Mouse (Mus musculus) myocyte (in vitro differentiated cells): ENCODE results near the gene Map4.

Experiments
- CEBPB ChIP-seq: IDR thresholded peaks from 2 replicates; pipeline ENCODE4 v1.6.1; 2011; ENCODE audit warnings: mild to moderate bottlenecking, moderate library complexity; ENCODE audit not compliant: poor library complexity, insufficient read depth, severe bottlenecking
- MAX ChIP-seq: IDR thresholded peaks from one replicate; pipeline ENCODE4 v1.6.1; 2011; ENCODE audit warnings: low read depth, mild to moderate bottlenecking, control low read depth
- MYOD1 ChIP-seq, 3 experiments: IDR thresholded peaks; one replicate each; pipeline ENCODE4 v1.6.1; 2011; ENCODE audit warnings: control low read depth in 2 of 3, low read depth in 2 of 3, mild to moderate bottlenecking in 2 of 3, moderate library complexity in 1 of 3; ENCODE audit not compliant: insufficient read length in 2 of 3, control insufficient read depth in 1 of 3
- MYOG ChIP-seq, 3 experiments: IDR thresholded peaks; one replicate each; pipeline ENCODE4 v1.6.1; 2011; ENCODE audit warnings: control low read depth in 2 of 3, low read depth in 2 of 3, mild to moderate bottlenecking in 2 of 3; ENCODE audit not compliant: insufficient read length in 2 of 3, control insufficient read depth in 1 of 3, insufficient read depth in 1 of 3
- POLR2A ChIP-seq: IDR thresholded peaks from one replicate; pipeline ENCODE4 v1.6.1; 2011; ENCODE audit warnings: low read depth, mild to moderate bottlenecking, control low read depth, moderate library complexity; ENCODE audit not compliant: insufficient read length
- POLR2AphosphoS2 ChIP-seq: IDR thresholded peaks from one replicate; pipeline ENCODE4 v1.6.1; 2011; ENCODE audit warnings: low read depth, control low read depth; ENCODE audit not compliant: insufficient read length
- TCF12 ChIP-seq: IDR thresholded peaks from one replicate; pipeline ENCODE4 v1.6.1; 2011; ENCODE audit warnings: mild to moderate bottlenecking, control low read depth; ENCODE audit not compliant: poor library complexity, insufficient read depth, severe bottlenecking
- TCF3 ChIP-seq: IDR thresholded peaks from one replicate; pipeline ENCODE4 v1.6.1; 2011; ENCODE audit warnings: low read depth, control low read depth; ENCODE audit not compliant: insufficient read length
- USF1 ChIP-seq: IDR thresholded peaks from one replicate; pipeline ENCODE4 v1.6.1; 2011; ENCODE audit warnings: low read depth, mild to moderate bottlenecking, control low read depth, moderate library complexity

DNA sequence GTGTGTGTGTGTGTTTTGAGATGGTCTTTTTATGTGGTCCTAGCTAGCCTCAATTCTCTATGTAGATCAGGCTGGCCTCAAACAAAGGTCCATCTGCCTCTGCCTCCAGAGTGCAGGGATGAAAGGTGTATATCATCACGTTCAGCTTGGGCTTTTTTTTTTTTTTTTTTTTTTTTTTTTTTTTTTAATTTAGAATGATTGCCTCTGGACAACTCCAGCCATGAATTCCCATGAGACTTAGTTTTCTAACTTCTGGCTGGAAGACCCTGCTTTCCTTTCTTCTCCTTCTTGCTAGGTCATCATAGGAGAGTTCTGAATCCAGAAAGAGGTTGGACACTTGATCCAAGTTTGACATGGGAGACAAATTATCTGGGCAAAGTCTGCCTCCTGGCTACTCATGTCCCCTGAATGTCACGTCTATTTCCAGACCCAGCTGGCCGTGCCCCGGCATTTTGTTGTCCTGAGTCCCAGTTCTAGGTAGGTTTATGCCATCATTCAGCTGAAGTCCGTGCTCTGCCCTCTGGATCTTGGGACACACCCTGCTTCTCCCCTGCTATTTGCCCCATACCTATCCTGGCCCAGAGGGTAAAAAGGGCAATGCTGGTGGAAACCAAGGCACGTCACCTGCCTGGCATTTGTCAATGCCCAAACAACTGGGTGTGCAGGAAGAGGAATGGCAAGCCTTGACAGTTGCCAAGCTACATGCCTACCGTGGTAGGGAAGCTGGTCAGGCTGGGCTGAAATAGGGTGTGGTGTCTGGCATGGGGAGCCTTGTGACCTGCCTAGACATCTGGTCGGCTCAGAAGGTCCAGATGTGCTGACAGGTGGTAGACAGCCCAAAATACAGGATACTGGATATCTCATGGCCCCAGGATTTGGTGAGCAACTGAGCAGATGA is 34.8 kb upstream of the Map4 start:
- no peak for TF ChIP-seq POLR2A
- TF ChIP-seq MAX: no peak
- no peak for TF ChIP-seq CEBPB
- no peak for TF ChIP-seq POLR2AphosphoS2
- TF ChIP-seq USF1: no peak
- no peak for TF ChIP-seq TCF3
- peak in 2 of 3 experiments; percentile 37 to 77 for TF ChIP-seq MYOD1 (IDR thresholded peaks at IDR 0.05; ENCODE audit: control insufficient read depth in 1 of 3, insufficient read length in 2 of 3, low read depth in 2 of 3)
- peak; percentile 2 for TF ChIP-seq TCF12
- peak in 1 of 3 experiments; percentile 71 for TF ChIP-seq MYOG (IDR thresholded peaks at IDR 0.05; ENCODE audit: control insufficient read depth in 1 of 3, insufficient read depth in 1 of 3, insufficient read length in 2 of 3, low read depth in 2 of 3)
